Mouse (Mus musculus) lung, adult 18-20 months (tissue): ENCODE measurements around the gene Lrrc3c.
A peak's percentile ranks its signal among the peaks of the same experiment; 100 is the strongest.
"Not testable (repeated sequence)": the region's sequence is repeated elsewhere in the genome, so short reads cannot be mapped to it uniquely, and the experiment has no call there.

Experiments used
- DNase-seq, 2 experiments: peaks; one replicate each; pipeline ENCODE4 v3.0.0; 2022; ENCODE audit warnings: mixed read lengths in 2 of 2

The Lrrc3c gene

GRCm38 (mm10) chr11:98586087-98586891, 11.8 kb upstream of the Lrrc3c start:
- DNase-seq = no peak

GRCm38 (mm10) chr11:98586892-98587563, 11.1 kb upstream of the Lrrc3c start, which contains the start of gene Ormdl3:
Gene Ormdl3 (minus strand): TSS chr11:98587368.
- peak; percentile 98 for DNase-seq

GRCm38 (mm10) chr11:98587684-98588546, 10.2 kb upstream of the Lrrc3c start:
- DNase-seq = peak; percentile 92 to 95

GRCm38 (mm10) chr11:98588833-98589281, 9.2 kb upstream of the Lrrc3c start:
- peak in 1 of 2 experiments; percentile 24 for DNase-seq

GRCm38 (mm10) chr11:98589306-98589705, 8.8 kb upstream of the Lrrc3c start:
- DNase-seq = no peak

GRCm38 (mm10) chr11:98590548-98591445, 7.3 kb upstream of the Lrrc3c start:
- no peak for DNase-seq

- DNase-seq = no peak
These were observed 3.1 kb upstream of the Lrrc3c start for GRCm38 (mm10) chr11:98595021-98595420.

- no peak for DNase-seq
These were observed 2.6 kb upstream of the Lrrc3c start for GRCm38 (mm10) chr11:98595473-98595872.

GRCm38 (mm10) chr11:98595955-98596354, 2.1 kb upstream of the Lrrc3c start:
- DNase-seq = no peak

GRCm38 (mm10) chr11:98597363-98597762, 728 bp upstream of the Lrrc3c start:
- peak; percentile 44 to 58 for DNase-seq

- DNase-seq = peak; percentile 30 to 39
These were observed 780 bp downstream of the Lrrc3c start for GRCm38 (mm10) chr11:98598851-98599290.

- no peak for DNase-seq
These were observed 1.2 kb downstream of the Lrrc3c start for GRCm38 (mm10) chr11:98599291-98599690.

- DNase-seq = peak in 1 of 2 experiments; percentile 38
These were observed 4.1 kb downstream of the Lrrc3c start for GRCm38 (mm10) chr11:98602090-98602690.

GRCm38 (mm10) chr11:98603953-98604352, 5.9 kb downstream of the Lrrc3c start:
- DNase-seq = no peak

GRCm38 (mm10) chr11:98604911-98605310, 6.8 kb downstream of the Lrrc3c start:
- not testable (repeated sequence) for DNase-seq

- peak in 1 of 2 experiments; percentile 32 for DNase-seq
These were observed 8.7 kb downstream of the Lrrc3c start for GRCm38 (mm10) chr11:98606763-98607162.

- no peak for DNase-seq
These were observed 22.7 kb downstream of the Lrrc3c start for GRCm38 (mm10) chr11:98620791-98621190.

GRCm38 (mm10) chr11:98623981-98624380, 25.9 kb downstream of the Lrrc3c start:
- not testable (repeated sequence) for DNase-seq

- DNase-seq = not testable (repeated sequence)
These were observed 26.3 kb downstream of the Lrrc3c start for GRCm38 (mm10) chr11:98624381-98624780.

GRCm38 (mm10) chr11:98625611-98626410, 27.7 kb downstream of the Lrrc3c start, which contains the start of the genes Gm12355 and Gsdma3:
Gene Gm12355 (minus strand): TSS chr11:98625661.
Gene Gsdma3 (plus strand): TSS chr11:98626360.
- DNase-seq = no peak
